Mouse (Mus musculus) brain, embryonic 18.5 days (tissue): Measurements from ENCODE around the gene Csrp2.

Experiments used
- DNase-seq: peaks from one replicate; pipeline ENCODE4 v3.0.0-alpha.2; 2012; ENCODE audit warnings: low read depth, low spot score

The Csrp2 gene

DNA sequence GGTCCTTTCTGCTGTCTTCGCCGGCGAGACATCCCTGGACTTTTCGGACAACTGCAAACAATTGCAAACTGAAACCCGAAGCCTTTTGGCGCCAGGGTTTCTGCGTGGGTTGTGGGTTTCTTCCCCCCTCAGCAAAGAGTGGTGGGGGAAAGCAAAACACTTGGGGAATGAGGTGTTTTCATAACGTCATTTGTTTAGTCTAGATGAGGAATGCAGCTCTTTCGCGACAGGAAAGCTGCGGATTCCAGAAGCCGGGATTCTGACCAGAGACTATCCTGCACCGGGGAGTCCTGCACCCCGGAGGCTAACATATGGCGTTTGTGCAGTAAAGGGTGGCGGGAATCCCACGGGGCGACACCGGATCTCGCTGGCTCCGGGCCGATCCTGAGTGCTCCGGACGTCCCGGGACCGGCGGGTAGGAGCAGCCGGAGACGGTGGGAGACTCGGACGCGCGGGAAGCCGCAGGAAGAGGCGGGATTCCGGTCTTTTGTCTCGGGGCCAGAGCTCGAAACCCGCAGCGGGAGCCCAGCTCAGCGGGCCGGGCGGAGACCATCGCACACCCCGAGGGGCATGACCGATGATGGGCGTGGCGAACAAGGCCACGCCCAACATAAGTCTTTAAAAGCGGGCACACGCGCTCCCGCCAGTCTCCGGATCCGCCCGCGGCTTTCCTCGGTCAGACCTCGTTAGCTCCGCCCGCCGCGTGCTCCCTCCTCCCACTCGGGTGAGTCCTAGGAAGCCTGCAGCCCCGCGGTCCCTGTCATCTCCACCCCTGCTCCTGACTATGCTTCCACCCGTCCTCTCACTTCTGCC, at the start of gene Csrp2:
TSS of gene Csrp2 (plus strand) at position 259 of the 813 bp plus-strand sequence.
- no peak for DNase-seq

DNA sequence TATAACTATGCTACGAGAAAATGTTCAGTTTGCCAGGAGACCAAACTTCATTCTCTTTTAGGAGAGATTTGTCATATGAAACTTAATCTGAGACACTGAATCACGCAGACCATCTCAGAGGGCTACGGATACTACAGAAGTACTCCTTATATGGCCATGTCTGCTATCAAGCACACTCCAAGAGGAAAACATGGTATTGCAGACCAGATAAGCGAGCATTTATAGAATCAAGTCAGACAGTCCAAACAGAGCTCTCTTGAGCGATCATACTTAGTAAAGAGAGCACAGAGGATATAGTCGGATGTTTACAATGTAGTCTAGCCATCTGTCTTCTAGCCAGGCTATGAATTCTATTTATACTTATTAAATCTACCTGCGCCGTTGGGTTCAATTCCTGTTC, 44.7 kb upstream of the Csrp2 start:
- no peak for DNase-seq

DNA sequence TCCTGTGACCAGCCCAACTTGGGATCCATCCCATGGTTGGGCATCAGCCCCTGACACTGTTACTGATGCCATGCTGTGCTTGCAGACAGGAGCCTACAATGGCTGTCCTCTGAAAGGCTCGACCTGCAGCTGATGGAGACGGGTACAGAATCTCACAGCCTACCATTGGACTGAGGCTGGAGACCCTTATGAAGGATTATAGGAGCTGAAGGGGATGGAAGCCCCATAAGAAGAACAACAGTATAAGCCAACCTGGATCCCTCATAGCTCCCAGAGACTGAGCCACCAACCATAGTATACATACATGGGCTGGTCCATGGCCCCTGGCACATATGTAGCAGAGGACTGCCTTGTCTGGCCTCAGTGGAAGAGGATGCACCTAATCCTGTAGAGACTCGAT, 42.6 kb upstream of the Csrp2 start:
- no peak for DNase-seq

DNA sequence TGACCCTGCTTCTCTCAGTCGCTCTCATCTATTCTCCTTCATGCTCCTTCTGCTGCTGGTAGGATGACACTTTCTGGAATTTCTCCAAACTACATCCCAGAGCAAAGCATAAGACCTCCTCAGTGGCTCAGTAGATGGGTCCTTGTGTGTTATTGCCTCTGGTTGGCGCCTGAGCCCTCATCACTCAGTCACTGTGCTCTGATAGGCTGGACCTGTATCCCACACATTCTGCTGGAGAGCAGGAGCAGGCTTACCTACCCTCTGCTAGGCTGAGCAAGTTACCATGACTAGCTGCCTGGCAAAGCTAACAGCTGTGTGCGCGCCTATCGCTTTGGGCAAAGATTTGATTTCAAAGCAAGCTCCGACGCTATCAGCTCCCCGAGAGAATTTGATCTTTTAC, 41.7 kb upstream of the Csrp2 start:
- DNase-seq, result no peak

GRCm38 (mm10) chr10:110878641-110879040, 40.9 kb upstream of the Csrp2 start:
- no peak for DNase-seq

DNA sequence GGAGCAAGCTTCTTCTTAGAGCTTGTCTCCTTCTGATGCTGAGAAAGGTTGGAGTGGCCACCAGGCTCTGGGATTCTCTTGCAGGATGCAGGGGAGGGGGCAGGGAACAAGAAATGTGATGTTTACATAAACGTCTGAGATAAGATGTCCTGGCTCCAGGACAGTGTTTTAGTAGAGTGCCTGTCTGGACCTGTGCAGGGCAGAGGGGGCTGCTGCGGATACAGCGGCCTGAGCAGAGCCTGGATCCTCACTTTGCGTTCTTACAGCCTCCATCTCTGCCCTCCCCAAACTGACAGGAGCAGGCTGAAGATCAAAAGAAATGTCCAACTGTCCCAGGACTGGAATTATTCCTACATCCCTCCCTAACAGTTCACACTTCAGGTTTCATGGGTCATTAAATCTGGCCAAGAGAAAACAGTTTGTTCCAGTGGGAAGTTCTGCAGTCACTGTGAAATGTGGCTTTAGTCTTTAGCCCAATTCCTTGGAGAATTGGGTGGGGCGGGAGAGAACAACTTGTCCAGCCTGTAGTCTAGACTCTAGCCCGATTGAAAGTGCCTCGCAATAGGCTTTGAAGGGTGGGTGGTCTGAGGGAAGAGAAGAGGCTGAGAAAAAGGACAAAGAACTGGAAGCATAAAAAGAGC, 40.0 kb upstream of the Csrp2 start:
- DNase-seq, result no peak

GRCm38 (mm10) chr10:110881346-110881745, 38.2 kb upstream of the Csrp2 start:
- DNase-seq, result no peak

DNA sequence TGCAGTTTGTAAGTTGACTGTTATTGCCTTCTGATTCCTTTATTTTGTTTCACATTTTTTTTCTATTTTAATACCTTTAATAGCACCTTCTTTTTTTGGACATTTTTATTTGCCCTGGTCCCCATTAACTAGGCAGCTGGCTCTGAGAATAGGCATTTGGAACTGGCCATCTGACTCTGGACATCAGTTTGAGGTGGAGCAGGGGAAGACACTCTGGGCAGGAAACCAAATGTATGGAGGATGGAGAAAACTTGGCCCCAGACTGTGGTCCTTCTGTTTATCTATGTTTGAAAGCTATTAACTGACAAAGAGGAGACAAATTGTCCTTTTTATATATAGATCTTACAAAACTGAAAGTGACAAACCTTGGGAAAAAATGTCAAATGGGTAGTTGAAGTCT, 36.9 kb upstream of the Csrp2 start:
- no peak for DNase-seq

GRCm38 (mm10) chr10:110890656-110891272, 28.8 kb upstream of the Csrp2 start:
- no peak for DNase-seq

- no peak for DNase-seq
Observed at GRCm38 (mm10) chr10:110899744-110900501, 19.7 kb upstream of the Csrp2 start.

GRCm38 (mm10) chr10:110903862-110904261, 15.7 kb upstream of the Csrp2 start:
- DNase-seq, result no peak

DNA sequence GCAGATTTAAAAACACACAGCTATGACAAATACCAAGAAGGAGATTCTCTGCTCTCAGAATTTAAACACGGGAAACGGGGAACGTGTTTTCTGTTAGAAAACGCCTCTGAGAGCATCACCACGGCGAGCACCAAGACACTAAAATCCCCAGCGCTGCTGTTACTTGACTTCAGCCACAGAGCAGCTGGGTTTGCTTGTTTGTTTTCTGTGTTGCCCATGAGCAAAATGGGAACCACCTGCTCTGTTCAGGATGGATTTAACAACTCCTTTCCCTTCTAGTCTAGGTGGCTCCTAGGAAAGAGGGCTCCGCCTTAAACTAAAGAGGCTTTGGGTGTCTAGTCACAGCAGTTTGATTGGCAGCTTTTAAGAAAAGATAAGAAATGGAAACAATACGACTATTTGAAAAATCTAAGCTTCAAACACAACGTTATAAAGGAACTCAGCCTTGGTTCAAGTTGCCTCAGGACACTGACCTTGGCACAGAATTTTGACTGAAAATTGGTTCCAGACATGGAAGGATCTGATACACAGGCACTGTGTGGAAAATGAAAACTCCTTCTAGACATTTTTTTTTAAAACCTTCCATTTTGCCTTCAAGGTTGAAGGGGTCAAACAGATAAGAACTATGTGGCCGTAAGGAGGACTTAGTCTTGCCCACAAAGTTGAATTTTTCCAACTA, 2.8 kb upstream of the Csrp2 start:
- no peak for DNase-seq

GRCm38 (mm10) chr10:110917521-110917920, 2.1 kb upstream of the Csrp2 start:
- DNase-seq, result no peak

DNA sequence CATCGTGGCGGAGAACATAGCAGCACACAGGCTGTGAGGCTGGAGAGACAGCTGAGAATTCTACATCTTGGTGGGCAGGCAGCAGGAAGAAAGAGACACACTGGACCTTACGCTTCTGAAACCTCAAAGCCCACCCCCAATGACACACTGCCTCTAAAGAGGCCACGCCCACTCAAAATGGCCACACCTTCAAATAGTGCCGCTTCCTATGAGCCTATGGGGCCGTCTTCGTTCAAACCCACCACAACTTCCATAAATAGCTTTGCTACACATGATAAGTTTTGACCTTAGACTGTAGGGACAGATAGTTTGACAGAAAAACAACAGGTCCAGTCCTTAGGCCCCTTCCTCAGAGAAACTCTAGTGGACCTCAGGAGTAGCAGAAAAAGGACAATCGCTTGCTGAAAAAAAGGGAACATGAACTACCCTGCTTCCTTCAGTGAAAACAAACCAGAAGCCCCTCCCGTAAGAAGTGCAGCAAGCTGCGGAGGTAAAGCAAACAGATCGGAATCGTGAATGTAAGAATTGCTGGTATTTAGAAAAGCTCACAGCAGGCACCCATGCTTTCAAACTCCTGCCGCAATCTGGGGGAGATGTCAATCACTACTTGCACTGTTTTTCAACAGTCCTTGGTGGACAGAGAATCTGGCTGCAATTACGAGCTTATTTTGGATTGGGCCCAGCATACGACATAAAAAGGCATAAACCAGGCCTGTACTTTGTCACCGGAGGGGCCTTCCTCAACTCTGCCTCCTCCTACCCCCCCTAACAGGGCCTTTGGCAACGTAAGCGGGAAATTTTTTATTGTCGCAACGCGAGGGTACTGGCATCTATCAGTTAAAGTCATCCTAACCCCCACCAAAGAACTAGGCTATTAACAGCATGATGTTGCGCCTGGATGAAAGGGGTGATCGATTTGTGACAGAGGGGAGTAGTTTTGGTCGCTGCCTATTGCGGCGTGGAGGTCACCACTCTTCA, 886 bp upstream of the Csrp2 start:
- no peak for DNase-seq

GRCm38 (mm10) chr10:110920368-110920950, 870 bp downstream of the Csrp2 start:
- DNase-seq, result no peak

DNA sequence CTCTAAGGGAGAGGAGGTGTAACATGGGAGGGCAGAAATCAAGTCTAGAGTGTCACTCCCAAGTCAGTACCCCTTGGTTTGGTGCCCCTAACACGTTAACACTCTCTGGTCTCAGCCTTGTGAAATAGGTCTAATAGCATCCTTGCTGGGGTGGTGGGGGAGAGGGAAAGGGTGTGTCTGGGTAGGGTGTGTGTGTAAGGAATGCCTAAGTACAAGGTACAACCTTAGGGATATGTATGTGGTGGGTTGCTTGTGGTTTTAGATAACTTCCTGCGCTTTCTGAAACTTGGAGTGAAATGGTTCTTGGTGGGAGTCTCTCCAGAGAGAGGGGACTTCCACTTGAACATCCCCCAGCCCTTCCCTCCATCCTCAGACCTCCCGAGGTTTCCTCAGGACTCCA, 2.3 kb downstream of the Csrp2 start:
- DNase-seq, result no peak

- DNase-seq, result no peak
Observed at GRCm38 (mm10) chr10:110922612-110923011, 3.0 kb downstream of the Csrp2 start.

DNA sequence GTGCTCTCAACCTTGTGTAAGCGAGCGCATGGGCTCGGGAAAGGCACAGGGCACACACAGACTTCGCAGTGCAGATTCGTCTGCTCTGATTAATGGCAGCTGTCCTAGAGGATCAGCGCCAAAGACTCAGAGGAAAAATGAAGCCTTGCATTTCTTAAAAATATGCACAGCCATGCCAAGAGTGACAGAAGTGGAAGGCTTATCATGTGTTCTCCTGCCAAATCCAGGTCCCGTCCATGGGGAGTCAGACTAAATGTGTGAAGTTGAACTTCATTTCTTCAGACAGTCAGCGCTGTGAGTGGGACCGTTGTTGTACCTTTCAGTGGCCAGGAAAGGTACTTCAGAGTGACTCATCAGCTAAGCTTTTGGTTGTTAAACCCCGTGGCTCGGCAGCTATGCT, 7.9 kb downstream of the Csrp2 start:
- DNase-seq, result no peak

- DNase-seq, result no peak
Observed at GRCm38 (mm10) chr10:110929756-110930155, 10.2 kb downstream of the Csrp2 start.
